Mouse (Mus musculus) kidney, embryonic 14.5 days (tissue): ENCODE measurements at regions not wholly inside any gene's neighbourhood (a gene's known extent, or its start where the extent isn't known, plus 50 kb on each side); places are given as distances from the start of the nearest gene placed in this dataset.
A peak's percentile ranks its signal among the peaks of the same experiment; 100 is the strongest.

Source experiments
- ATAC-seq: fragments of 200-750 bp; cut with Nextera tagmentation; 2 replicates; pipeline ENCODE4 v1.8.0; 2017; ENCODE audit warnings: moderate number of reproducible peaks, mild to moderate bottlenecking, moderate TSS enrichment, moderate library complexity; ENCODE audit not compliant: low FRiP score, low TSS enrichment
- H3K27ac ChIP-seq: fragments of 300-500 bp; sonication (generic); 2 replicates; pipeline ENCODE4 v1.5.1; 2014; ENCODE audit warnings: low read depth, mild to moderate bottlenecking, low read length, moderate library complexity, mixed read lengths
- H3K27me3 ChIP-seq: fragments of 300-500 bp; sonication (generic); 2 replicates; pipeline ENCODE4 v1.6.1; 2014; ENCODE audit warnings: mild to moderate bottlenecking, low read length; ENCODE audit not compliant: control insufficient read depth, insufficient read depth
- H3K36me3 ChIP-seq: fragments of 300-500 bp; sonication (generic); 2 replicates; pipeline ENCODE4 v1.6.1; 2014; ENCODE audit warnings: low read length, mixed read lengths; ENCODE audit not compliant: control insufficient read depth, insufficient read depth
- H3K4me1 ChIP-seq: fragments of 300-500 bp; sonication (generic); 2 replicates; pipeline ENCODE4 v1.6.1; 2014; ENCODE audit warnings: low read length, mixed read lengths; ENCODE audit not compliant: control insufficient read depth, insufficient read depth
- H3K4me2 ChIP-seq: fragments of 300-500 bp; sonication (generic); replicated peaks from 2 replicates; pipeline ENCODE4 v1.6.1; 2014; ENCODE audit warnings: low read depth, mild to moderate bottlenecking, low read length
- H3K4me3 ChIP-seq: fragments of 300-500 bp; sonication (generic); 2 replicates; pipeline ENCODE4 v1.5.1; 2014; ENCODE audit warnings: mild to moderate bottlenecking, low read length
- H3K9ac ChIP-seq: fragments of 300-500 bp; sonication (generic); 2 replicates; pipeline ENCODE4 v1.6.1; 2014; ENCODE audit warnings: low read depth, mild to moderate bottlenecking, low read length, moderate library complexity
- H3K9me3 ChIP-seq: fragments of 300-500 bp; sonication (generic); 2 replicates; pipeline ENCODE4 v1.6.1; 2016; ENCODE audit warnings: low read length; ENCODE audit not compliant: control insufficient read depth
- WGBS: fragments of 180-500 bp; shearing (Covaris S2); extraction: QIAGEN DNeasy Blood & Tissue Kit; methylation state at CpG from one replicate; pipeline ENCODE4 v1.1.7; 2014; 5-methylcytosine and 5-hydroxymethylcytosine counted together

DNA sequence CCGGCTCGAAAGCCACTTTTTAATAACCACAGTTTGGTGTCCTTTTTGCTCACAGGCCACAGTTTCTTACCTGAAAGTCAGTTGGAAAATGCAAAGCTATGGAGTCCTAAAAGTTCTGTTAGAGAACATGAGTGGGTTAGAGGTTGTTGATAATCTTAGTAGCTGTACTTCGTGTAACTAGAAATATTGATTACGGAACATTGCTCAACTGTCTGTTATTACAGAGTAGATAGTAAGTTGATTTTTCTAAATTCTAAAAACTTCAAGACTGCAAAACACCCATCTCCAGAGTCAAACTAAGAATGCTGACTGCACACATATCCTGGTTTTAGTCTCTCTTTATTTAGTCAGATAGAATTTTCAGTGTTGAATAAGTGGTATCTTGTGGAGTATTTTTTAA lies 111.0 kb downstream of the Slc38a4 start:
- Histone ChIP-seq H3K4me1 (no peaks in the 10 kb centered on the region), H3K27me3 (no peaks in the 10 kb centered on the region), H3K4me2 (no peak overlapping the region), H3K9ac (no peak overlapping the region), H3K36me3 (no peaks in the 10 kb centered on the region), H3K27ac (no peak overlapping the region), H3K9me3 (no peaks in the 10 kb centered on the region), H3K4me3 (no peak overlapping the region)
- 93% methylated on average over 4 of the region's 4 CpGs for WGBS
- ATAC-seq = no peak

DNA sequence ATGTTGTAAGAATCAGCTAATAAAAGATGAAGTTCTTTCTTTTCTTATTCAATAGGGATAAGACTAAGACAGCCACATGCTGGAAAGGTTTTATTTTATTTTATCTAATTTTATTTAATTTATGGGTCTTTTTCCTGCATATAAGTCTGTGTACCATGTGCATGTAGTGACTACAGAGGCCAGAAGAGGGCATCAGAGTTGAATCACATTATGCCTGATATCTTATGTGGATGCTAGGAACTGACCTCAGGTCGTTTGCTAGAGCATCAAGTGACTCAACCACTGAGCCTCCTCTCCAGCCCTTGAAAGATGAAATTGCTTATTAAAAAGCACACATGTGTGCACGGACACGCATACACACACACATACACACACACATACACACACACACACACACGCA lies 113.1 kb downstream of the Slc38a4 start:
- no peaks in the 10 kb centered on the region for H3K36me3 ChIP-seq
- 84% methylated on average over 4 of the region's 4 CpGs for WGBS
- no peak for ATAC-seq
- H3K9me3 ChIP-seq = no peaks in the 10 kb centered on the region
- no peaks in the 10 kb centered on the region for H3K4me1 ChIP-seq
- H3K4me3 ChIP-seq = no peak overlapping the region
- no peak overlapping the region for H3K4me2 ChIP-seq
- no peaks in the 10 kb centered on the region for H3K27me3 ChIP-seq
- no peak overlapping the region for H3K9ac ChIP-seq
- no peak overlapping the region for H3K27ac ChIP-seq

DNA sequence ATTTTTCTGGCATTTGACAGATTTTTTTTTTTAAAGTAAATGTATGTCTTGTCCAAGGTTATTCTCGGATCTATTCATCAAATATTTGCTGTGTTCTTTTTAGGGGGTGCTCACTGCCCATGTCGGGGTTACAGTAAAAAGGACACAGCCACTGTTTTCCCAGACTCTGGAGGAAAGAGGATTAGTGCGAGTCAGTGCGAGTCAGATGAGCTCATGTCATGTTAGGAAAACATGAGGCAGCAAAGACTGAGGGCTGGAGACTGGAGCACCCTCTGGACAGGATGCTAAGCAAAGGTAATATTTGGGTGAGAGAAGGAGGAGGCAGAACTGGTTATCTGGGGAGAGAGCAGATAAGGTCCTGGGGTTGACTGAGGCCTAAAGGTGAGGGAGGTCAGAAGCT lies 117.3 kb downstream of the Slc38a4 start:
- ATAC-seq = no peak
- 78% methylated on average over 4 of the region's 4 CpGs for WGBS
- no peaks in the 10 kb centered on the region for H3K27me3 ChIP-seq

GRCm38 (mm10) chr15:96937623-96938022 lies 118.1 kb downstream of the Slc38a4 start:
- Histone ChIP-seq H3K27me3 (no peaks in the 10 kb centered on the region), H3K9me3 (no peaks in the 10 kb centered on the region), H3K4me1 (0 out of 2 replicates have a peak, but pooled peaks cover 3% of the 10 kb centered on the region), H3K9ac (no peak overlapping the region), H3K27ac (no peak overlapping the region), H3K4me2 (no peak overlapping the region), H3K4me3 (no peak overlapping the region), H3K36me3 (no peaks in the 10 kb centered on the region)
- no peak for ATAC-seq
- 74% methylated on average over 6 of the region's 6 CpGs for WGBS

More for the DNA sequence above, 117.3 kb downstream of the Slc38a4 start:
- no peak overlapping the region for H3K4me2 ChIP-seq
- no peaks in the 10 kb centered on the region for H3K9me3 ChIP-seq
- H3K4me1 ChIP-seq = 0 out of 2 replicates have a peak, but pooled peaks cover 3% of the 10 kb centered on the region
- H3K36me3 ChIP-seq = no peaks in the 10 kb centered on the region
- no peak overlapping the region for H3K27ac ChIP-seq
- H3K9ac ChIP-seq = no peak overlapping the region
- no peak overlapping the region for H3K4me3 ChIP-seq

DNA sequence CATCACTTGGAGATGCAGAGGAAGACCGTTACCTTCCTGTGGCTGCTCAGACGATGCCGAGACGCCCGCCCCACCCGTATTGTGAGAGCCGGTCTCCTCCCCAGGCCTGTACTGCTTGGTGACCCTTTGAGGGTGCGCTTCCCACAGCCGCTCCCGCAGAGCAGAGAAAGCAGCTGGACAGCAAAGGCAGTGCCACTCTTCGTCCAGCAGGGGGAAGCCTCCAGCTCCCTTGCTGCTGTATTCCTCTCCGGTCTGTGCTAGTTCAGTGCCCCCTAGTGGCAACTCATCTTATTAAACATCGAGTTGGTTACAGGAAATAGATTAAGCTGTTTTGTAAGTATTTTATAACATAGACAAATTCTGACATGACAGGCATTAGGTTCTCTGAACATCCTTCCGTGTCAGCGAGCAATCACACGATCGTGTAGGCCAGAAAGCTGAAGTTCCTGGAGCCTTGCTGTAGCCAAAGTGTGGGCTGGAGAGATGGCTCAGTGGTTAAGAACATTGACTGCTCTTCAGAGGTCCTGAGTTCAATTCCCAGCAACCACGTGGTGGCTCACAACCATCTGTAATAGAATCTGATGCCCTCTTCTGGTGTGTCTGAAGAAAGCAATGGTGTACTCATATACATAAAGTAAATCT lies 118.9 kb downstream of the Slc38a4 start:
- peak overlapping the region; percentile 28; the same call in 1 of the 2 replicates for H3K9ac ChIP-seq
- H3K9me3 ChIP-seq = no peaks in the 10 kb centered on the region
- peak overlapping the region; percentile 31 for H3K4me2 ChIP-seq
- peak; percentile 96 for ATAC-seq
- H3K27me3 ChIP-seq = no peaks in the 10 kb centered on the region
- H3K27ac ChIP-seq = no peak overlapping the region
- peak overlapping the region; percentile 3; the same call in 1 of the 2 replicates for H3K4me3 ChIP-seq
- no peaks in the 10 kb centered on the region for H3K36me3 ChIP-seq
- 5% methylated on average over 18 of the region's 18 CpGs for WGBS
- H3K4me1 ChIP-seq = 0 out of 2 replicates have a peak, but pooled peaks cover 3% of the 10 kb centered on the region

DNA sequence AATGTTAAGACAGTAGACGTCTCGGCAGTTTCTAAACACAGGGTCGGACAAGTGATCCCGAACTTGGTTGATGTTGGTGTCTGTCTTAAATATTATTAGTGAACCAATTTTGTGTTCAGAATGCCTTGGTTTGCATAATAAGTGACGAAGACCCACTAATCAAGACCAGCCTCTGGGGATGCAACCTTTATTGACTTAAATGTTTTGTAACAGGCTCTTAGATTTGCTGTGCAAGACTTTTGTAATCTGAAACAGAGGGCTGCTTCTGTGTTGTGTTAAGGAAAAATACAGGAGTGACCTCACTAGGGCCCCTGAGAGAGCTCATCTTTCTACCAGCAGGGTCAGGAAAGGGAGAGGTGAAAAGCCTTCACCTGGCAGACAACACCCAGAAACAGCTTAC lies 119.5 kb downstream of the Slc38a4 start:
- peak overlapping the region; percentile 28; the same call in 1 of the 2 replicates for H3K9ac ChIP-seq
- no peaks in the 10 kb centered on the region for H3K27me3 ChIP-seq
- no peak overlapping the region for H3K27ac ChIP-seq
- H3K4me2 ChIP-seq = peak overlapping the region; percentile 31
- no peaks in the 10 kb centered on the region for H3K36me3 ChIP-seq
- H3K4me1 ChIP-seq = 0 out of 2 replicates have a peak, but pooled peaks cover 3% of the 10 kb centered on the region
- H3K4me3 ChIP-seq = no peak overlapping the region
- no peak for ATAC-seq
- 71% methylated on average over 5 of the region's 5 CpGs for WGBS
- no peaks in the 10 kb centered on the region for H3K9me3 ChIP-seq

DNA sequence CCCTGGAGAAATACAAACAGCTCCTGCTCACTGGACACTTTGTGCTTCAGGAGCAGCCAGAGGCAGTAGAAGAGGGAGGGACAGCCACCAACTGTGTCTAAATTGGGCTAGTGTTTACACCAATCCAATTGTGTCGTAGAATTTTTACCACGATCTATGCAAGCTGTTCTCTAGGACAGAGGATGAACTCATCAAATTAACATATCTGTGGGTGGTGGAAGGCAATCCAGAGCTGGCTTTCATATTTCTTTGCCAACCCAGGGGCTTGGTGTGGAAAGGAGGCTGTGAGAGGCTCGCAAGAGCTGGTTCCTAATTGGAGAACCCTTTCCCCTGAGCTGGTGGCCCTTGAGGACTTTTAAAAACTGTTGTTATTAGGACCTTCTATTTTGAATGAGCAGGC lies 122.3 kb downstream of the Slc38a4 start:
- H3K9ac ChIP-seq = no peak overlapping the region
- no peak overlapping the region for H3K27ac ChIP-seq
- no peak overlapping the region for H3K4me3 ChIP-seq
- no peak for ATAC-seq
- H3K4me1 ChIP-seq = 0 out of 2 replicates have a peak, but pooled peaks cover 3% of the 10 kb centered on the region
- no peak overlapping the region for H3K4me2 ChIP-seq
- H3K9me3 ChIP-seq = no peaks in the 10 kb centered on the region
- no peaks in the 10 kb centered on the region for H3K36me3 ChIP-seq
- 43% methylated on average over 3 of the region's 3 CpGs for WGBS
- H3K27me3 ChIP-seq = no peaks in the 10 kb centered on the region

- H3K4me3 ChIP-seq = no peak overlapping the region
- no peaks in the 10 kb centered on the region for H3K27me3 ChIP-seq
- H3K4me1 ChIP-seq = no peaks in the 10 kb centered on the region
- H3K36me3 ChIP-seq = no peaks in the 10 kb centered on the region
- H3K4me2 ChIP-seq = no peak overlapping the region
- H3K27ac ChIP-seq = no peak overlapping the region
- no peaks in the 10 kb centered on the region for H3K9me3 ChIP-seq
- H3K9ac ChIP-seq = no peak overlapping the region
- no peak for ATAC-seq
- WGBS = 79% methylated on average over 6 of the region's 6 CpGs
Measured at GRCm38 (mm10) chr15:96930531-96930930, 125.2 kb downstream of the Slc38a4 start.

- Histone ChIP-seq H3K4me1 (no peaks in the 10 kb centered on the region), H3K36me3 (no peaks in the 10 kb centered on the region), H3K9ac (no peak overlapping the region), H3K4me2 (no peak overlapping the region), H3K9me3 (no peaks in the 10 kb centered on the region), H3K27me3 (no peaks in the 10 kb centered on the region), H3K4me3 (no peak overlapping the region), H3K27ac (no peak overlapping the region)
- WGBS = 75% methylated on average over 4 of the region's 4 CpGs
- ATAC-seq = no peak
Measured at GRCm38 (mm10) chr15:96929788-96930187, 126.0 kb downstream of the Slc38a4 start.
